Mouse (Mus musculus) B cell, adult 62 days (primary cell): ENCODE measurements around the gene Meis3. TPM values are rescaled to one million over a fixed set of nuclear protein-coding genes. Genes with fewer than 3 reads are reported as not detected.

Experiments used
- total RNA-seq: library from RNA; stranded (reverse); gene quantifications from 4 replicates; pipeline ENCODE4 v1.2.4, GENCODE M21; 2023

The Meis3 gene
- 15.3 to 24.5 TPM (median 19.8 TPM) in 4 replicates for total RNA-seq

DNA sequence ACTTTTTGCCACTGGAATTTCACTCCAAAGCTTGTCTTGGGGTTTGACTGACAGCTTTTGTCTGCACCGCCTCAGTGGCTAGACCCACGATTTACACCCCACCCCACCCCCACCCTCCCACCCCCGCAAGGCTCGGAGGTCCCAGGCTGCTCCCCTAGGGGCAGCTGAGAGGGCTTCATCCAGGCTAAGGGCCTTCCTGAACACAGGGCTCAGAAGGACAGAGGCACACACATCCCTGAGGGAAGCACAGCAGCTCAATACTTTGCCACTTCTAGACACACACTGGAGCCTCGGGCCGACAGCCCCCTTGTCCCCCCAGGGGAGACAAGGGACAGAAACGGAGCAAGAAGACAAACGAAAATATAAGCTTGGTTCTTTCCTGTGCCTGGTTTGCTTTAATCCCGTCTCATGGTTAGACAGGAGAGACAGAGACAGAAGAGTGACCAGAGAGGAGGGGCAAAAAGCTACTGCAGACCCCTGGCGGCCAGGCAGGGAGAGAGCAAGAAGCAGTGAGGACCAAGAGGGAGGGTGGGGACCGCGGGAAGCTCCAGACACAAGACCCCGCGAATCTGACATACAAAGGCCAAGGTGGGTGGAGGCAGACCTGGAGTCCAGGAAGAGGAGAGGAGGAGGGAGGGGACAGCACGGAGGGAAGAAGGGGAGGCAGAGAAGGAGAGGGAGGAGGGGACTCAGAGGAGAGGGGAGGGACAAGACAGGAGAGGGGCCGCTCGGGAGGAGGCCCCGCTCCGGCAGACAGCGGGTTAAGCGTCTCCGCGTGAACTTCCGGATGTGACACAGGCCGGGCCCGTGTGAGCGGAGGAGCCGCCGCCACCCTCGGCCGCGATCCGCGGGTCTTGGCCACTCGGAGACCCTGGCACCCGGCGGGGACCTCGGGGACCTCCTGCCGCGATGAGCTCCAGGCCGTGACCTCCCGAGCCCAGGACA is at the start of gene Meis3:
Meis3 (plus strand) TSS at position 494 of the 945 bp plus-strand sequence.

DNA sequence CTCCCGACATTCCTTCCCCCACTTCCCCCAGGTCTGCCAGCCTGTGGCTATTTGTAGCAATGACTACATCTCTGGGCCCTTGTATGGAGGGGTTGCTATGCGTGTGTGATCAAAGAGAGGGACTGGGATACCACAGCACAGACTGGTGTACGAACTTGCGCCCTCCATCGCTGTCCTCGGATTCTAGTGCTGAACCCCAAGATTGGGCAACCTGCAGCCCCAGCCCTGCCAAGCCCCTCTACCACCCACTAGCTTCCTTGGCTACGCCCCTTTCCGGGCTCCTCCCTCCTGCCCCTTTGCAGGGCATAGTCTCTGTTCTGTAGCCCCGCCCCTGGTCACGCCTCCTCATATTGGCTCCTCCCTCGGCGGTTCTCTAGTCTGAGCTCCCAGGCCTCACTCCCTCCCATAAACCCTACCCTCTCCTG is 45.5 kb upstream of the Meis3 start, which contains the start of gene Slc8a2:
Slc8a2 (plus strand) TSS at position 406 of the 425 bp plus-strand sequence.

DNA sequence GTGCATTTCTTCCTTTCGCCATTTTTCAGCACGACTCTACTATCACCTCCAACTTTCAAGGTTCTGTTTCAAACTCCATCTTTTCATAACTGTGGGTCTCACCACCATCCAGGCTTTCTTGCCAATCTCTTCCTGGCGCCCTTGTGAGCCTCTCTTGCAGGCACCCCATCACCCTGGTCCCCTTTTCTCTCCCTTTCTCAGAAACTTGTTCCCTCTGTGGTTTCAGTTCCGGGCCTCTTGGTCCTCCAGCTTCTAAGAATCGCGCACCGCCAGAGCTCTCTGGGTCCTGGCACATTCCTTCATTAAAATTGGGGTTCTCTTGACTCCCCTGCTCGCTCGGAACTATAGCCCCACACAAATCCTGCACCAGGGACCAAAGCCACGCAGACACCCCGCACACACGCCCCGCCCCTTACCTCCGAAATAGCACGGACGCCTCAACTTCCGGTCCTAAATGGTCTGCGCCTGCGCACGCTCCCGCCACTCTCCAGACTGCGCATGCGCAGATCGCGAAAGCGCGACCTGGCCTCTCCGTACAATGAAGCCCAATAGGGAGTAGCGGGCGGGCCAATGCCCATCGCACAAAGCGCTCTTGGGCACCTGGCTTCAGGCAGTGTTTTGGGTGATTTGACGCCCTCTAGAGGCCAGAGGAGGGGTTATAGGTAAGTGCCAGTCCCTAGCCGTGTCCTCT is 46.8 kb downstream of the Meis3 start, which contains the start of gene Dhx34:
Dhx34 (minus strand) TSS at position 456 of the 691 bp plus-strand sequence.

Other genes starting within 250 kb of the Meis3 start
- gene Nop53, start 229.0 kb upstream of the Meis3 start, total RNA-seq = 471 to 557 TPM (median 497 TPM) in 4 replicates
- gene Ehd2, start 207.5 kb upstream of the Meis3 start, total RNA-seq = 6.9 to 8.8 TPM (median 7.5 TPM) in 4 replicates
- 68.6 to 83.5 TPM (median 74.4 TPM) in 4 replicates for gene Bicra, start 127.2 kb upstream of the Meis3 start, total RNA-seq
- gene Zfp541, start 113.3 kb upstream of the Meis3 start, total RNA-seq = not detected in 4 replicates
- gene Napa, start 76.6 kb upstream of the Meis3 start, total RNA-seq = 396 to 429 TPM (median 418 TPM) in 4 replicates
- gene Kptn, start 55.2 kb upstream of the Meis3 start, total RNA-seq = 41.7 to 47.7 TPM (median 47.3 TPM) in 4 replicates
- gene Slc8a2, start 45.3 kb upstream of the Meis3 start, total RNA-seq = 0.15 to 0.27 TPM (median 0.20 TPM) in 4 replicates
- gene Dhx34, start 46.9 kb downstream of the Meis3 start, total RNA-seq = 45.3 to 52.6 TPM (median 50.0 TPM) in 4 replicates
- 1.3 to 2.0 TPM (median 1.5 TPM) in 4 replicates for gene C5ar2, start 69.1 kb downstream of the Meis3 start, total RNA-seq
- gene C5ar1, start 84.5 kb downstream of the Meis3 start, total RNA-seq = not detected in 4 replicates
- gene Inafm1, start 98.5 kb downstream of the Meis3 start, total RNA-seq = 33.1 to 39.0 TPM (median 33.8 TPM) in 4 replicates
- gene Ccdc9, start 111.7 kb downstream of the Meis3 start, total RNA-seq = 436 to 443 TPM (median 440 TPM) in 4 replicates
- 9.9 to 18.6 TPM (median 14.2 TPM) in 4 replicates for gene Bbc3, start 133.3 kb downstream of the Meis3 start, total RNA-seq
- 45.3 to 57.1 TPM (median 50.7 TPM) in 4 replicates for gene Sae1, start 212.7 kb downstream of the Meis3 start, total RNA-seq
- gene Zc3h4, start 225.8 kb downstream of the Meis3 start, total RNA-seq = 83.6 to 104 TPM (median 96.1 TPM) in 4 replicates